Mouse (Mus musculus) cerebellum, adult 2 months (tissue): Measurements from ENCODE around the gene Mmd.

Source experiments
- CTCF ChIP-seq: fragments of 200-500 bp; IDR thresholded peaks from 2 replicates; pipeline ENCODE4 v1.5.1; 2011; ENCODE audit warnings: low read depth, mild to moderate bottlenecking, control low read depth, low read length, moderate library complexity, borderline replicate concordance; ENCODE audit not compliant: insufficient read depth
- POLR2A ChIP-seq: fragments of 200-500 bp; IDR thresholded peaks from 2 replicates; pipeline ENCODE4 v1.6.1; 2011; ENCODE audit warnings: low read length, control low read depth, borderline replicate concordance; ENCODE audit not compliant: insufficient read depth

- no peak for TF ChIP-seq CTCF
- no peak for TF ChIP-seq POLR2A
These were observed 6.0 kb upstream of the Mmd start for GRCm38 (mm10) chr11:90243300-90243699.
